Mouse (Mus musculus) heart, adult 2 months (tissue): ENCODE measurements around the gene Ash1l. TPM values are rescaled to one million over a fixed set of nuclear protein-coding genes. Genes with fewer than 3 reads are reported as not detected.

ENCODE experiments used
- DNase-seq, 2 experiments: peaks; one replicate each; pipeline ENCODE4 v3.0.0; 2021
- H3K27ac ChIP-seq: fragments of 200-600 bp; 2 replicates; pipeline ENCODE4 v1.8.1; 2022
- H3K27me3 ChIP-seq: fragments of 200-500 bp; 2 replicates; pipeline ENCODE4 v1.6.1; 2012; ENCODE audit warnings: mild to moderate bottlenecking, low read length, inconsistent platforms, mixed read lengths; ENCODE audit not compliant: control insufficient read depth, insufficient read depth
- H3K36me3 ChIP-seq: fragments of 200-500 bp; 2 replicates; pipeline ENCODE4 v1.6.1; 2012; ENCODE audit warnings: low read length, inconsistent platforms; ENCODE audit not compliant: control insufficient read depth, insufficient read depth
- H3K4me1 ChIP-seq: fragments of 200-500 bp; 2 replicates; pipeline ENCODE4 v1.6.1; 2011; ENCODE audit warnings: low read length; ENCODE audit not compliant: control insufficient read depth, insufficient read depth
- H3K4me3 ChIP-seq: fragments of 200-600 bp; 2 replicates; pipeline ENCODE4 v1.8.1; 2022
- H3K79me2 ChIP-seq: fragments of 200-500 bp; replicated peaks from 2 replicates; pipeline ENCODE4 v1.6.1; 2012; ENCODE audit warnings: mild to moderate bottlenecking, inconsistent platforms, low read length, moderate library complexity, mixed read lengths; ENCODE audit not compliant: control insufficient read depth, insufficient read depth
- H3K9ac ChIP-seq: fragments of 200-500 bp; 2 replicates; pipeline ENCODE4 v1.6.1; 2012; ENCODE audit warnings: low read depth, mild to moderate bottlenecking, control low read depth, inconsistent platforms, low read length, mixed read lengths
- CTCF ChIP-seq: fragments of 200-600 bp; IDR thresholded peaks from 2 replicates; pipeline ENCODE4 v1.8.1; 2022; ENCODE audit warnings: antibody characterized with exemption, mild to moderate bottlenecking, moderate library complexity
- EP300 ChIP-seq: fragments of 200-500 bp; IDR thresholded peaks from 2 replicates; pipeline ENCODE4 v1.6.1; 2011; ENCODE audit warnings: low read depth, low read length, control low read depth; ENCODE audit not compliant: insufficient read depth
- POLR2A ChIP-seq: fragments of 200-500 bp; IDR thresholded peaks from 2 replicates; pipeline ENCODE4 v1.6.1; 2011; ENCODE audit warnings: mild to moderate bottlenecking, low read depth, low read length, control low read depth; ENCODE audit not compliant: insufficient read depth
- WGBS: fragments of 180-500 bp; shearing (Covaris S2); methylation state at CpG from one replicate; pipeline ENCODE4 v1.1.7; 2018; 5-methylcytosine and 5-hydroxymethylcytosine counted together
- intact Hi-C: fragments of 180-260 bp; cut with DNase I; formaldehyde crosslinking; loops from one replicate; pipeline ENCODE4 v1.15.1; 2025
- polyA plus RNA-seq: library from polyadenylated mRNA; depleted of rRNA; stranded (reverse); fragments of >200 nt; gene quantifications from 2 replicates; pipeline ENCODE4 v1.2.3, GENCODE M21; 2012
- total RNA-seq, 2 experiments: library from RNA; stranded (reverse); gene quantifications; 2 replicates each; pipeline ENCODE4 v1.2.3; 2021

Ash1l gene
- total and polyA plus RNA-seq, 3 experiments, result 6.9 to 41.1 (median 36.4) TPM

DNA sequence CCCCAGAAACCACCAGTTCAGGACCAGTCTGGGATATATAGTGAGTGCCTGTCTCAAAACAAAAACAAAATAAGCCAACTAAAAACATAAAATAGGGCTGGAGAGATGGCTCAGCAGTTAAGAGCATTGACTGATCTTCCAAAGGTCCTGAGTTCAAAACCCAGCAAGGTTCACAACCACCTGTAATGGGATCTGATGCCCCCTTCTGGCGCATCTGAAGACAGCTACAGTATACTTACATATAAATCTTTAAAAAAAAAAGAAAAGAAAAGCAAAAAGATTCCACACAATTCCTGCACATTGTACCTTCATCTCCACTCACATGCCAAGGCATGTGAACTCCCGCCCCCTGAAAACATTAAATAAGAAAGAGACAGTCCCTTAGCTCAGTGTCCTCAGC is 24.8 kb upstream of the Ash1l start:
- intact Hi-C loops, result no loop called here
- WGBS, result 95% methylated on average over 2 of the region's 2 CpGs
- Histone ChIP-seq H3K9ac (no peak overlapping the region), H3K36me3 (no peaks in the 10 kb centered on the region), H3K27me3 (no peaks in the 10 kb centered on the region), H3K79me2 (no peaks in the 10 kb centered on the region), H3K4me1 (no peaks in the 10 kb centered on the region), H3K4me3 (no peak overlapping the region), H3K27ac (no peak overlapping the region)
- no peak for TF ChIP-seq POLR2A
- TF ChIP-seq EP300, result no peak
- peak; percentile 36 for TF ChIP-seq CTCF
- DNase-seq, result no peak

DNA sequence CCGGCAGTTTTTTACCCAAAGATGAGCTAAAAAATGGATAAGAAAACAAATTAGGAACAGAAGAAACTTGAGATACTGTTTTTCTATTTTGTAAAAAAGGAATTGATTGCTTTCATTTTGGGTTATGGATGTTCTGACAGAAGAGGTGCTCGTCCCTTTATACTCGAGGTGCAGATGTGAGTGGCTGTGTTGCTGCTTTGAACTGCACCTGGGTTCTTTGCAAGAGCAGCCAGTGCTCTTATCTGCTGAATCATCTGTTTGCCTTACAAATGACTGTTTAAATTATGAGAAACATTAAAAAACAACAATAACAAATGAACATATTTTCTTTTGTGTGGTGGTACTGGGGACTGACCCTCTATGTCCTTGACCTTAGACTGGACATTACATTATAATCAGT is 20.9 kb upstream of the Ash1l start:
- H3K27ac ChIP-seq, result no peak overlapping the region
- H3K4me1 ChIP-seq, result no peaks in the 10 kb centered on the region
- H3K79me2 ChIP-seq, result no peaks in the 10 kb centered on the region
- H3K27me3 ChIP-seq, result no peaks in the 10 kb centered on the region
- TF ChIP-seq POLR2A, result no peak
- TF ChIP-seq EP300, result no peak
- no peak for TF ChIP-seq CTCF
- intact Hi-C loops, result no loop called here
- WGBS, result 87% methylated on average over 3 of the region's 3 CpGs
- H3K4me3 ChIP-seq, result no peak overlapping the region
- H3K36me3 ChIP-seq, result no peaks in the 10 kb centered on the region
- no peak overlapping the region for H3K9ac ChIP-seq
- DNase-seq, result no peak

DNA sequence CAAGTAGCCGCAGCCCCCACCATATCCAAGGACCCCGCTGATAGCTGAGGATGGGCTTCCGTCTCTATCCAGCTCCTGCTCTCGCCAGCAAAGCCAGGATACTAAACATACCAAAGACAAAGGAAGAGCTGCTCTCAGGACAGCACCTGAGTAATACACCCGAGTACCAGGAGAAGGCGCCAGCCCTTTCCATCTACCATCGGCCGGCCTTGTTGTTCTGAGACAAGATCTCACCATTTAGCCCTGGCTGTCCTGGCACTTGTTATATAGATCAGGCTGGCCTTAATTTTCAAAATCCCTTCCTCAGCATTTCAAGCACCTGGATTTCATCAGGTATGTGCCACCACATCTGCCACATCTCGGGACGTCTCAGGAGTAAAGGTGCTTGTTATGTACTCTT is 11.4 kb upstream of the Ash1l start:
- H3K27ac ChIP-seq, result no peak overlapping the region
- no peak for DNase-seq
- intact Hi-C loops, result no loop called here
- 91% methylated on average over 10 of the region's 10 CpGs for WGBS
- no peaks in the 10 kb centered on the region for H3K27me3 ChIP-seq
- H3K9ac ChIP-seq, result no peak overlapping the region
- no peak overlapping the region for H3K4me3 ChIP-seq
- H3K36me3 ChIP-seq, result no peaks in the 10 kb centered on the region
- TF ChIP-seq EP300 (no peak), CTCF (no peak), POLR2A (no peak)
- H3K79me2 ChIP-seq, result no peaks in the 10 kb centered on the region; the same call in 1 of the 2 replicates
- H3K4me1 ChIP-seq, result no peaks in the 10 kb centered on the region

DNA sequence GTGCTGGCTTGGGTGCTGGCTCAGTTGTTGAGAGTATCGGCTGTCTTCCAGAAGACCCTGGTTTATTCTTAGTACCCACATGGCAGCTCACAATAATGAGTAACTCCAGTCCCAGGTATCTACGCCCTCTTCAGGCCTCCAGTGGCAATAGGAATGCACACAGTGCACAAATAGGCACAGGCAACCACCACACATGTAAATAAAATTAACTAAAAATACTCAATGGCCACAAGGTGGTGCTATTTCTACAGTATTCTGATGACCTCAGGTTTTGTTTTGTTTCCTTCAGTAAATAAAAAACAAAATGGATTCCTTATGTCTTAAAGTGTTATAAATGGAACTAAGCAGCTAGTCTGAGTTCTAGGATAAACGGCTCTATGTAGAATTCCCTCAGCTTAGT is 10.7 kb upstream of the Ash1l start:
- Histone ChIP-seq H3K27me3 (no peaks in the 10 kb centered on the region), H3K36me3 (no peaks in the 10 kb centered on the region), H3K9ac (no peak overlapping the region), H3K4me3 (no peak overlapping the region), H3K79me2 (no peaks in the 10 kb centered on the region; the same call in 1 of the 2 replicates), H3K4me1 (no peaks in the 10 kb centered on the region), H3K27ac (no peak overlapping the region)
- TF ChIP-seq CTCF, result peak; percentile 85
- no peak for TF ChIP-seq EP300
- intact Hi-C loops, result loop anchor here (2.0 to 10.0 kb wide), 4 partner anchors 53 to 275 kb away; partner anchors contain the start of genes Clk2, Hcn3 and Thbs3
- WGBS, result 52% methylated on average over 3 of the region's 3 CpGs
- no peak for DNase-seq

DNA sequence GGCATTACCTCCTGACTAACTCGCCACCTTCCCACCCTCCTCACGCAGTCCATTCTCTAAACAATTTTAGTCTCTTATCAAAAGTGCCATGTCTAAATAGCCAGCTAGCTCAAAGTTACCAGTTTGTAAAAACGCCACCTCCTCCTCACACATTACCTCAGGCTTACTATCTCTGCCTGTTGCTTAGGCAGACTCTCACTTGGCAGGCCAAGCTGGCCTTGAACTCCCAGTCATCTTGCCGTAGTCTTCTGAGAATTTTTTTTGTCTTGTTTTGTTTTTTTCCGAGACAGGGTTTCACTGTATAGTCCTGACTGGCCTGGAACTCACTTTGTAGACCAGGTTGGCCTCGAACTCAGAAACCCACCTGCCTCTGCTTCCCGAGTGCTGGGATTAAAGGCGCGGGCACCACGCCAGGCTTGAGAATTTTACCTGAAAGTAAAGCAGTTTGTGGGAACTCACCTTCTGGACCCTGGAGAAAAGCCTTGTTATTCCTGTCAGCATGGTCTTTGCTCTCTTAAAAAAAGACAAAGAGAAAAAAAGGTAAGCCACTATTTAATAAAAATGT is 8.0 kb upstream of the Ash1l start:
- no peaks in the 10 kb centered on the region; the same call in 1 of the 2 replicates for H3K79me2 ChIP-seq
- DNase-seq, result no peak
- H3K4me1 ChIP-seq, result no peaks in the 10 kb centered on the region
- no peak overlapping the region for H3K9ac ChIP-seq
- no peaks in the 10 kb centered on the region for H3K36me3 ChIP-seq
- H3K4me3 ChIP-seq, result no peak overlapping the region
- no peaks in the 10 kb centered on the region for H3K27me3 ChIP-seq
- intact Hi-C loops, result loop anchor here (10.0 kb wide), 2 partner anchors 222 to 272 kb away; partner anchors contain the start of genes Clk2, Hcn3 and Thbs3
- H3K27ac ChIP-seq, result no peak overlapping the region
- 87% methylated on average over 10 of the region's 10 CpGs for WGBS
- TF ChIP-seq CTCF (no peak), EP300 (no peak), POLR2A (no peak)

DNA sequence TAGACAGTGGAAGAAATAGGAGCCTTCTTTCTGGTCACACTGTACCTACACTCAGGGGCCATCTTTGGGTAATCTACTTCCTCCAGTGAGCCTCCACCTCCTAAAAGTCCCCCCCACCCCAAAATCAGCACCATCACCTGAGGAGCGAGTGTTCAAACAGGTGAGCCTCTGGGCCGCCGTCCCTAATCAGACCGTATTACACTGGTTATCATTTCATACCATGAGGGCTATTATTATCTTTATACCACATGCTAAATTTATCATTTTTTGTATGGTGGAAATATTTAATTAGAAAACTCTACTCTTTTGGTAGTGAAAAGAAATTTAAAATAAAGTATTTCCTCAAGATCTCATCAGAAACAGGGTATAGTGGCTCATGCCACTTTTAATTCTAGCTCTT is 6.3 kb upstream of the Ash1l start:
- TF ChIP-seq POLR2A (no peak), EP300 (no peak), CTCF (no peak)
- Histone ChIP-seq H3K27ac (no peak overlapping the region), H3K27me3 (no peaks in the 10 kb centered on the region), H3K4me3 (no peak overlapping the region), H3K4me1 (no peaks in the 10 kb centered on the region; the same call in 1 of the 2 replicates), H3K36me3 (peaks cover 1% of the 10 kb centered on the region; the same call in 1 of the 2 replicates), H3K79me2 (no peaks in the 10 kb centered on the region; the same call in 1 of the 2 replicates), H3K9ac (no peak overlapping the region)
- no peak for DNase-seq
- WGBS, result 85% methylated on average over 4 of the region's 4 CpGs
- intact Hi-C loops, result loop anchor here (10.0 kb wide), 2 partner anchors 221 to 271 kb away; partner anchors contain the start of genes Clk2, Hcn3 and Thbs3
